Comparison of ENCODE assay signal across 8 mouse cellular contexts in genomic region chr19:23139756-23140470, GRCm38 (mm10). TPM values are rescaled to one million over a fixed set of nuclear protein-coding genes. Genes with fewer than 3 reads are reported as not detected.
A peak's percentile ranks its signal among the peaks of the same experiment; 100 is the strongest.
DNase-seq lines count a peak whose midpoint lies in the region; ATAC-seq lines count a peak whose summit lies in the region.

No protein-coding gene starts in this region.

- no peaks in the 10 kb centered on the region for H3K36me3 ChIP-seq in heart, embryonic 11.5 days (ENCODE audit: control insufficient read depth, insufficient read depth, low read length)
- no peaks in the 10 kb centered on the region for H3K36me3 ChIP-seq in hindbrain, embryonic 15.5 days
- H3K36me3 ChIP-seq in lung, embryonic 15.5 days: no peaks in the 10 kb centered on the region

- H3K27ac ChIP-seq in heart, embryonic 11.5 days (ENCODE audit: low read depth, low read length): no peak overlapping the region
- H3K27ac ChIP-seq in brown adipose tissue, adult 24 weeks (replicated peaks; ENCODE audit: low read depth, low read length): peak overlapping the region; percentile 98
- no peak overlapping the region for H3K27ac ChIP-seq in hindbrain, embryonic 15.5 days (replicated peaks)
- peak overlapping the region; percentile 66 for H3K27ac ChIP-seq in lung, embryonic 15.5 days

- ATAC-seq in heart, embryonic 11.5 days (replicated peaks; ENCODE audit: insufficient number of reproducible peaks, low FRiP score, low TSS enrichment): no peak
- ATAC-seq in hindbrain, embryonic 15.5 days (ENCODE audit: low FRiP score, low read depth): no peak
- ATAC-seq in lung, embryonic 15.5 days (ENCODE audit: borderline replicate concordance, extremely low read depth, low FRiP score, low TSS enrichment): no peak

- H3K9ac ChIP-seq in heart, embryonic 11.5 days (ENCODE audit: low read depth, low read length): peak overlapping the region; percentile 59; the same call in 1 of the 2 replicates
- H3K9ac ChIP-seq in hindbrain, embryonic 15.5 days: 0 out of 2 replicates have a peak overlapping the region, but pooled peaks have one; percentile 2
- H3K9ac ChIP-seq in lung, embryonic 15.5 days: no peak overlapping the region

- 45% methylated on average over 12 of the region's 12 CpGs for WGBS in heart, embryonic 11.5 days (ENCODE audit: insufficient replicate concordance)
- 49% methylated on average over 12 of the region's 12 CpGs for WGBS in hindbrain, embryonic 15.5 days
- 34% methylated on average over 12 of the region's 12 CpGs for WGBS in lung, embryonic 15.5 days

- H3K27me3 ChIP-seq in heart, embryonic 11.5 days (ENCODE audit: control insufficient read depth, insufficient read depth, low read length): peaks cover 16% of the 10 kb centered on the region
- H3K27me3 ChIP-seq in hindbrain, embryonic 15.5 days: peaks cover 52% of the 10 kb centered on the region
- H3K27me3 ChIP-seq in lung, embryonic 15.5 days: peaks cover 34% of the 10 kb centered on the region

- peaks cover 15% of the 10 kb centered on the region; the same call in 1 of the 2 replicates for H3K4me1 ChIP-seq in heart, embryonic 11.5 days (ENCODE audit: control insufficient read depth, insufficient read depth, low read length)
- peaks cover 15% of the 10 kb centered on the region for H3K4me1 ChIP-seq in brown adipose tissue, adult 24 weeks (ENCODE audit: control insufficient read depth, insufficient read depth, insufficient read length, low read length)
- H3K4me1 ChIP-seq in hindbrain, embryonic 15.5 days (replicated peaks): peaks cover 40% of the 10 kb centered on the region
- H3K4me1 ChIP-seq in lung, embryonic 15.5 days: peaks cover 44% of the 10 kb centered on the region

- no peaks in the 10 kb centered on the region for H3K9me3 ChIP-seq in heart, embryonic 11.5 days (replicated peaks; ENCODE audit: control insufficient read depth, low read length)
- no peaks in the 10 kb centered on the region for H3K9me3 ChIP-seq in hindbrain, embryonic 15.5 days
- H3K9me3 ChIP-seq in lung, embryonic 15.5 days: no peaks in the 10 kb centered on the region

- peak overlapping the region; percentile 87 for H3K4me2 ChIP-seq in heart, embryonic 11.5 days
- peak overlapping the region; percentile 98 for H3K4me2 ChIP-seq in hindbrain, embryonic 15.5 days
- peak overlapping the region; percentile 94 for H3K4me2 ChIP-seq in lung, embryonic 15.5 days

- H3K4me3 ChIP-seq in heart, embryonic 11.5 days (ENCODE audit: low read depth, low read length): peak overlapping the region; percentile 67
- peak overlapping the region; percentile 98 for H3K4me3 ChIP-seq in brown adipose tissue, adult 24 weeks (ENCODE audit: insufficient read depth, low read depth, low read length)
- H3K4me3 ChIP-seq in hindbrain, embryonic 15.5 days: peak overlapping the region; percentile 63
- peak overlapping the region; percentile 57 for H3K4me3 ChIP-seq in lung, embryonic 15.5 days

- no peak for DNase-seq in heart, postnatal 4 days
- no peak for DNase-seq in urinary bladder, postnatal 25 days (ENCODE audit: low spot score)
- DNase-seq in left cerebral cortex, adult 11 months (ENCODE audit: low spot score): no peak
- no peak for DNase-seq in right cerebral cortex, adult 2 months (ENCODE audit: low spot score in 2 of 2)

RNA-seq across cellular contexts. Expression of gene Klf9, which starts 1.1 kb away (rescaled TPM):
- polyA plus RNA-seq in heart, embryonic 11.5 days (2014; fragmentation: Nextera tagmentation; extraction: Ambion mirVana): 1.2 and 1.6 TPM in 2 replicates
- 10 to 100 TPM; 26.9 to 27.3 TPM for total RNA-seq in heart, postnatal 4 days (2021)
- 61.4 and 63.8 TPM in 2 replicates for polyA plus RNA-seq in brown adipose tissue, adult 24 weeks (2012; ENCODE audit: insufficient read depth, insufficient read length, missing spikeins)
- polyA plus RNA-seq in hindbrain, embryonic 15.5 days (2015; fragmentation: Nextera tagmentation; extraction: Ambion mirVana): 4.5 and 5.0 TPM in 2 replicates
- 5.6 and 6.1 TPM in 2 replicates for polyA plus RNA-seq in lung, embryonic 15.5 days (2015; fragmentation: Nextera tagmentation; extraction: Ambion mirVana)

Comparison
In these comparisons a context has a peak if more than half of its experiments do, and no peak if none do; other contexts are left out.
1. H3K27ac ChIP-seq: peak in brown adipose tissue, adult 24 weeks (single experiment) and lung, embryonic 15.5 days (single experiment); none in heart, embryonic 11.5 days (single experiment) and hindbrain, embryonic 15.5 days (single experiment).
2. Peak in every context shown above with its lines, with median percentiles within 50 percentile points of each other: H3K4me2 ChIP-seq and H3K4me3 ChIP-seq.